Mouse (Mus musculus): ENCODE measurements around the gene Dixdc1.
"Not testable (repeated sequence)": the region's sequence is repeated elsewhere in the genome, so short reads cannot be mapped to it uniquely, and the experiment has no call there.

Gene Dixdc1

GRCm38 (mm10) chr9:50658941-50659388, 80.4 kb downstream of the Dixdc1 start:
- no peak for DNase-seq (ENCODE audit: low read depth, low spot score)

GRCm38 (mm10) chr9:50658391-50658790, 80.9 kb downstream of the Dixdc1 start:
- DNase-seq (ENCODE audit: low read depth, low spot score): no peak

GRCm38 (mm10) chr9:50650503-50650902, 88.8 kb downstream of the Dixdc1 start:
- no peak for DNase-seq (ENCODE audit: low read depth, low spot score)

- no peak for DNase-seq (ENCODE audit: low read depth, low spot score)
These were observed 92.4 kb downstream of the Dixdc1 start for GRCm38 (mm10) chr9:50646826-50647370.

GRCm38 (mm10) chr9:50634270-50634669, 105.0 kb downstream of the Dixdc1 start:
- DNase-seq (ENCODE audit: low read depth, low spot score): no peak

DNA sequence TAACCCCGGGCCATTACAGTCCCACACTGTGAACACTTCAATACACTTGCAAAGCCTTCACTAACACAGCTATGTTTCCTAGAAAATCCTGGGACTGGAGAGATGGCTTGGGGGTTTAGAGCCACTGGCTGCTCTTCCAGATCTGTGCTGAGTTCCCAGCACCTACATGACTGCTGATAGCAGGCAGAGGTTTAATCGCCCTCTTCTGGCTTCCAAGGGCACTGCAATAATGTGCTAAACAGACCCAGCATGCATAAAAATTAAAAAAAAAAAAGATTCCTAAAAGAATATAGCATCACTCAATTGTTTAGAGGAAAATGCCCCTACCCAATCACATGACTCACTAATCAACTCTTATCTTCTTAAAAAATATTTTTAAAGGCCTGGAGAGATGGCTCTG, 106.3 kb downstream of the Dixdc1 start:
- no peak for DNase-seq (ENCODE audit: low read depth, low spot score)

DNA sequence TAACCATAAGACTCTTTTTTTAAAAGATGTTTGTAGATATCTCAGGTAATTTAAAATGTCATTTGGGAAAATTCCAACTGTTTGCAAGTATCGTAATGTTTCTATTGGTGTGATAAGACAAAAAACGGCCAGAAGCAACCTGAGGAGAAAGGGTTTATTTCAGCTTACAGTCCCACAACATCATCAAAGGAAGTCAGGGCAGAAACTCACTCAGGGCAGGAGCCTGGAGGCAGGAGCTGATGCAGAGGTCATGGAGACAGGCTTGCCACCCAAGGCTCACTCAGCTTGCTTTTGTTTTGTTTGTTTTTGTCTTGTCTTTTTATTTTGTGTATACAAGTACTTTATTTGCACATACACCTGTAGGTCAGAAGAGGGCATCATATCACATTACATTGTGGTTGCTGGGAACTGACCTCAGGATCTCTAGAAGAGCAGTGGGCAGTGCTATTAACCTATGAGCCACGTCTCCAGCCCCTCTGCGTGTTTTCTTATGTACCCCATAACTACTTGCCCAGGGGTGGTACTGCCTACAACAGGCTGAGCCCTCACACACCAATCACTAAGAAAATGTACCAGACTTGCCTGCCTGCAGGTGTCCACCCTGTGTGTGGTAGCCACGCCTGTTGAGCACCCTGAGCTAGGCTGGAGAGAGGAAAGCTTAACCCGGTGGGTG, 107.2 kb downstream of the Dixdc1 start:
- DNase-seq (ENCODE audit: low read depth, low spot score): no peak

DNA sequence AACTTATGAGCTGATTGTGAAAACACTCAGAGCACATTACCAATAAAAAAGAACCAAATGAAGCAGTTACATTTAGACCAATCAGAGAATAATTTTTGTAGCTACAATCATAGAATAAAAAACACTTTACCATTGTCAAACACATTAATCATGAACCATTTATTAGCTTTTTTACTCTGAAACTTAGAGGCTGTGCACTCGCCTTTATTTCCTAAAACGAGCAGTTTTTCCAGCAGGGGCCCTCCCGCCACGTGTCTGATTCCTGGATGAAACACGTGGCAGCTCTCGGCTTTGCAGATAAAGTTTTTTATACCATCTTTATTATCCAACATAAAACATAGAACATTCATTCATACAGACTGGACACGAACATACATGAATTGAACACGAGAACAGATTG, 108.4 kb downstream of the Dixdc1 start:
- not testable (repeated sequence) for DNase-seq (ENCODE audit: low read depth, low spot score)

DNA sequence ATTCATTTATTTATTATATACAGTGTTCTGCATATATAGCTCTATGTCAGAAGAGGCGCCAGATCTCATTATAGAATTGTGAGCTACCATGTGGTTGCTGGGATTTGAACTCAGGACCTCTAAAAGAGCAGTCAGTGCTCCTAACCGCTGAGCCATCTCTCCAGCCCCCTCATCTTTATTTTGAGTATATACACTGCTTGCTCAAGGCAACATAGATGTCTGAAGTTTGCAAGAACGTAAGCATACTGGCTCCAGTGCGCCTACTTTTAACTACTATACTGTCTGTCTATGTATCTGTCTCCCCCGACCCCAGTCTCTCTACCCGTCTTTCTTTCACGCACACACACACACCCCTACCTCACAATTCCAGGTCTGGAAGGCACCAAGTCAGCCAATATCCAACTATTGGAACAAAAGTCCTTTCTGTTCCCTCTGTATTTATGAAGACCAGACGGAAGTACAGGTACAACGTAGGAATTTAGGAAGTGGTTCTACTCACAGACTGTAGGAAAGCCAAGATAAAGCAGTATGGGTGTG, 121.5 kb downstream of the Dixdc1 start:
- no peak for DNase-seq (ENCODE audit: low read depth, low spot score)

- DNase-seq (ENCODE audit: low read depth, low spot score): peak; percentile 83
These were observed 122.3 kb downstream of the Dixdc1 start, which contains the start of the genes Pih1d2 and Nkapd1 for GRCm38 (mm10) chr9:50616766-50617603. Pih1d2 (plus strand) TSS chr9:50617321. Nkapd1 (minus strand) TSS chr9:50617464.

DNA sequence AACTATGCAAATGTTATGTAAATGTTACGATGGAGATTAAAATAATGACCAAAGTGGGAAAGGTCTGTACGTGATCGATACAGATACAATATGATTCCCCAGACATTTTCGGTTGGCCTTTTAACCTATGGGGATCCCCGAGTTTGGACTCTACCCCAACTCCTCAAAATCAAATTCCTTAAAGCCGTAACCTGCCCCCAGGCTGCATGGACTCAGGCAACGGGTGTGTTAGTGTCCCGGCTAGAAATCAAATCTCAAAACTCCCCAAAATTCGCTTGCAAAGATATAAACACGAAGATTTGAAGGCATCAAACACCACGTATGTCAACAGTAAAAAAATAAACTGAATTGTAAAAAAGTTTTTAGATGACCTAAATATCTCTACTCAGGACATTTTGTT, 123.2 kb downstream of the Dixdc1 start:
- no peak for DNase-seq (ENCODE audit: low read depth, low spot score)

All from brain, embryonic 18.5 days (tissue).